Mouse (Mus musculus) T-helper 2 cell (primary cell): ENCODE measurements around the gene Rnase10.

ENCODE experiments used
- in situ Hi-C: fragments of 300-600 bp; cut with MboI, MseI; formaldehyde crosslinking; loops from one replicate; pipeline ENCODE4 v1.15.1; 2025; ENCODE audit warnings: high pct_unique_total_duplicates

Rnase10 gene

GRCm38 (mm10) chr14:51008781-51009180, 1.2 kb downstream of the Rnase10 start:
- in situ Hi-C loops, result loop anchor here (25.0 kb wide), 1 partner anchor 471 kb away; no protein-coding TSS in a partner anchor

- in situ Hi-C loops, result loop anchor here (25.0 kb wide), 1 partner anchor 472 kb away; no protein-coding TSS in a partner anchor
These were observed 2.0 kb downstream of the Rnase10 start for GRCm38 (mm10) chr14:51009572-51009971.

DNA sequence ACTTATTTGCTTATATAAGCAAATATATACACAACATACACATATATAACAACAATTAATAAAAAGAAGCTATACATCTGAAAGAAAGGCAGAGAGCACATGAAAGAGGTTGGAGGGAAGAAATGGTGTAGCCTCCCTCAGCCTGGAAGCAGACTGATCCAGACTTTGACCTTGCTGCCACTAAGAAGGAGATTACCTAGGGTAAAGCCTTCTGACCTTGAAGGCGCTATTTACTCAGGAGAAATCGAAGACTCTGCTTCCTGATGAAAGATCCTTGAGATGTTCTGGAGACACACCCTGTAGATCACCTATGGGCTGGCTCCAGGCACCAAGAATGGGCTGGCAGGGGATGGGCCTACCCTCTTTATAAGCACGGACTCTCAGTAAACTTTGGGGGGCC, 7.2 kb downstream of the Rnase10 start:
- in situ Hi-C loops, result loop anchor here (25.0 kb wide), 1 partner anchor 477 kb away; no protein-coding TSS in a partner anchor

- in situ Hi-C loops, result loop anchor here (25.0 kb wide), 1 partner anchor 478 kb away; no protein-coding TSS in a partner anchor
These were observed 8.2 kb downstream of the Rnase10 start for GRCm38 (mm10) chr14:51015780-51016179.

- in situ Hi-C loops, result loop anchor here (25.0 kb wide), 1 partner anchor 480 kb away; no protein-coding TSS in a partner anchor
These were observed 9.7 kb downstream of the Rnase10 start for GRCm38 (mm10) chr14:51017256-51017655.

- in situ Hi-C loops, result loop anchor here (25.0 kb wide), 1 partner anchor 486 kb away; no protein-coding TSS in a partner anchor
These were observed 15.9 kb downstream of the Rnase10 start for GRCm38 (mm10) chr14:51023457-51023856.

DNA sequence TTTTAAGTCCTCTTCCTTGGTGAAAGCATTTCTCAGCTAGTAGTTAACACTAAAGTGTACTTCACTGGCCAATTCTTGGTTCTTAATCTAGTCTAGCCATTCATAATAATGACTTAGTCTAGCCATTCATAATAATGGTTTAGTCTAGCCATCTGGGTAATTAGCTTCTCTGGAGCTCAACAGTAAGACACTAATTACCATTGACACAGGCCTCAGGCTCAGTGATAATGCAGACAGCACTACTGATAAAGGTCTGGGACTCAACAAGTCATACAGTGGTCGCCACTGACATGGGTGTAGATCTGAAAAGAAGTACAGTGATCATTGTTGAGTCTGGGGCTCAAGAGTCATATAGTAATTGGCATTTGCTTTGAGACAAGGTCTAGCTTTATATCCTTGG, 17.3 kb downstream of the Rnase10 start:
- in situ Hi-C loops, result loop anchor here (25.0 kb wide), 1 partner anchor 488 kb away; no protein-coding TSS in a partner anchor

- in situ Hi-C loops, result no loop called here
These were observed 19.0 kb downstream of the Rnase10 start for GRCm38 (mm10) chr14:51026391-51027133.

GRCm38 (mm10) chr14:51027387-51028155, 20.0 kb downstream of the Rnase10 start:
- in situ Hi-C loops, result no loop called here

GRCm38 (mm10) chr14:51035206-51035605, 27.7 kb downstream of the Rnase10 start:
- in situ Hi-C loops, result no loop called here

DNA sequence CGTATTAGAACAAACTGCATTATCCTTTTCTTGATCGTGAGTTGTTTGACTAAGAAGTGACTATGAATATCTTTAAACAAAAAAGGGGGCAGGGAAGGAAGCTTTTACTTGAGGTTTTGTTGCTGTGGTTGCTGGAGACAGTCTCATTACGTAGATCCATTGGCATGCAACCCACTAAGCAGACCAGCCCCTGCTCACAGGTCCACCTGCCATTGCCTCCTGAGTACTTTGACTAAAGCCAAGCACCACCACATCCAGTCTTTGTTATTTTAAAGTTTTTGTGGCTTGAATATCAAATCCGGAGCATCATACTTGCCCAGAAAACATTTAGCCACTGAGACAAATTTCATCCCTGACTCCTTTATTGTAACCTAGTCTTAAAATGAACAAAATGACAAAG, 28.7 kb downstream of the Rnase10 start:
- in situ Hi-C loops, result no loop called here

- in situ Hi-C loops, result no loop called here
These were observed 34.2 kb downstream of the Rnase10 start, which contains the start of gene Rnase9 for GRCm38 (mm10) chr14:51041769-51042168. Gene Rnase9, minus strand, starts transcription at chr14:51041869.

DNA sequence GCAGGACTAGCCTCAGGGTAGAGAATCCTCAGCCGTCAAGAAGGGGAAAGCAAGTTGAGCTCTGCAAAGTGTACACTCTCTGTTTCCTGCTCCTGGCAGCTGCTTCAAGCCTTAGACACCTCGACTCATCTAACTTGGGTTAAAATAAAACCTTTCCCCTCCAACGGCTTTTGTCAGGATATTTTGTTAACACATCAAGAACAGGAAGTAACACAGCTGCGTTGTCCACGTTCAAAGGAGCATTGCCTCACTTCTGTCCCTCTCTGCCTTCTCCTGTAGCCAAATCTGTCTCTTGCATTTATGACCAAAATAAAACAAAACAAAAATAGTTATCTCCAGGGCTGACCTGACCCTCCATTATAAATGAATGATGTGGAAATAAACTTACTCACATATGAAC, 40.3 kb downstream of the Rnase10 start:
- in situ Hi-C loops, result no loop called here

GRCm38 (mm10) chr14:51050063-51050462, 42.5 kb downstream of the Rnase10 start, which contains the start of gene Rnase11:
Gene Rnase11, minus strand, starts transcription at chr14:51050163.
- in situ Hi-C loops, result no loop called here

- in situ Hi-C loops, result no loop called here
These were observed 44.4 kb downstream of the Rnase10 start for GRCm38 (mm10) chr14:51051941-51052340.

DNA sequence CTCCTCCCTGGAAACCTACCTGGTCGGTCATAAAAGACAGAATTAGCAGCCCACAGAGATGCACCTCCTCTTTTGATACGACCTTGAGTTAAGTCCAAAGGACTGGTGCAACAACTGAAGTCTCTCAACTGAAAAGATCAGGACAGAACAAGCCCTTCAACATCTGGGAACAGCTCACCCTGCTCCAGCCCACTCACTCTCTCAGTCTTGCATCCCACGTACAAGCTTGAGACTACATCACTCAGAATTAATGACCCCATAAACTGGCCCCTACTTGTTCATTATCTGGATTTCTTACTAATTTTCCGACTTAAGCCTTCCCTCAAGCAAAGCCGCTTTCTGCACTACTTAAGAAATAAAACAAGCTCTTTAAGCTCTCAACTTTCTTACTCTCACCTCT, 45.6 kb downstream of the Rnase10 start:
- in situ Hi-C loops, result no loop called here

- in situ Hi-C loops, result no loop called here
These were observed 47.0 kb downstream of the Rnase10 start for GRCm38 (mm10) chr14:51054243-51055237.

DNA sequence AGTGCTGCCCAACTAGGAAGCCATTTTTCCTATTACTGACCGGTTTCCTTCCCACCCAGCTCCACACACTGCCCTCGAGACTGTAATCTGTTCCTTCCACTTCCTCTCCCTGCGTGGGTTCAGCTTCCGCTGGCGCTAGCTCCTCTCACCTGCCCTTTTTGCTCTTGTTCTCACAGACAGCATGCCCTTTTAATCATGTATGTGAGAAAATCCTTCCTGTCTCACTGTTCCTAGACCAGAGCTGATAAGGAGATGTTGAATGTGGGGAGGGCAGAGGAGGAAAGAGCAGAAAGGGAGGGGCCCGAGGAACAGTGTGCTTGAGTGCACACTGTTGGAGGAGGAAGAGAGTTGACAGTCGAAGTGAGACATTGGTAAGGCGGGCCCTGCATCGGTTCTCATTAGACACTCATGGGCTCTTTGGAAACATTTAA, 49.9 kb downstream of the Rnase10 start, which contains the start of gene Rnase12:
Gene Rnase12, minus strand, starts transcription at position 261 of the 431 bp plus-strand sequence.
- in situ Hi-C loops, result no loop called here
